Mouse (Mus musculus) thymus, adult 2 months (tissue): ENCODE data around the gene Slc7a3. TPM values are rescaled to one million over a fixed set of nuclear protein-coding genes. Genes with fewer than 3 reads are reported as not detected.
"Not testable (repeated sequence)": the region's sequence is repeated elsewhere in the genome, so short reads cannot be mapped to it uniquely, and the experiment has no call there.

ENCODE experiments used
- DNase-seq: peaks from one replicate; pipeline ENCODE4 v3.0.0; 2021
- H3K27ac ChIP-seq: fragments of 200-500 bp; 2 replicates; pipeline ENCODE4 v1.5.1; 2012; ENCODE audit warnings: low read length, control low read depth; ENCODE audit not compliant: control insufficient read depth, insufficient read depth
- H3K27me3 ChIP-seq: fragments of 200-500 bp; 2 replicates; pipeline ENCODE4 v1.6.1; 2012; ENCODE audit warnings: mild to moderate bottlenecking, low read length, moderate library complexity, mixed read lengths; ENCODE audit not compliant: control insufficient read depth, insufficient read depth
- H3K36me3 ChIP-seq: fragments of 200-500 bp; 2 replicates; pipeline ENCODE4 v1.6.1; 2012; ENCODE audit warnings: mild to moderate bottlenecking, low read length, moderate library complexity; ENCODE audit not compliant: control insufficient read depth, insufficient read depth
- H3K4me1 ChIP-seq: fragments of 200-500 bp; replicated peaks from 2 replicates; pipeline ENCODE4 v1.6.1; 2012; ENCODE audit warnings: low read length; ENCODE audit not compliant: control insufficient read depth, insufficient read depth
- H3K4me3 ChIP-seq: fragments of 200-500 bp; 2 replicates; pipeline ENCODE4 v1.5.1; 2012; ENCODE audit warnings: mild to moderate bottlenecking, low read length, control low read depth, moderate library complexity; ENCODE audit not compliant: control insufficient read depth, insufficient read depth
- CTCF ChIP-seq: fragments of 200-500 bp; IDR thresholded peaks from 2 replicates; pipeline ENCODE4 v1.5.1; 2012; ENCODE audit warnings: mild to moderate bottlenecking, control low read depth, low read length, moderate library complexity, borderline replicate concordance; ENCODE audit not compliant: control insufficient read depth, poor library complexity, insufficient read depth; ENCODE audit errors: extremely low read depth
- POLR2A ChIP-seq: fragments of 200-500 bp; IDR thresholded peaks from 2 replicates; pipeline ENCODE4 v1.6.1; 2012; ENCODE audit warnings: mild to moderate bottlenecking, low read length, control low read depth, moderate library complexity; ENCODE audit not compliant: control insufficient read depth, poor library complexity, insufficient read depth; ENCODE audit errors: extremely low read depth
- WGBS: fragments of 180-500 bp; shearing (Covaris S2); methylation state at CpG from one replicate; pipeline ENCODE4 v1.1.7; 2018; 5-methylcytosine and 5-hydroxymethylcytosine counted together
- polyA plus RNA-seq: library from polyadenylated mRNA; depleted of rRNA; stranded (reverse); fragments of >200 nt; gene quantifications from 2 replicates; pipeline ENCODE4 v1.2.3, GENCODE M21; 2012; rRNA removed

Gene Slc7a3
- 1.8 and 2.4 TPM in 2 replicates for polyA plus RNA-seq

- no peaks in the 10 kb centered on the region for H3K36me3 ChIP-seq
- H3K27ac ChIP-seq = no peak within 1 kb of the TSS
- no peak for DNase-seq
- H3K4me3 ChIP-seq = peak within 1 kb of the TSS; percentile 2
- peaks cover 7% of the 10 kb centered on the region for H3K4me1 ChIP-seq
- no peaks in the 10 kb centered on the region for H3K27me3 ChIP-seq
- TF ChIP-seq POLR2A (no peak), CTCF (no peak)
- WGBS = 74% methylated on average over 11 of the region's 11 CpGs
Observed at GRCm38 (mm10) chrX:101085920-101086319, at the start of gene Slc7a3. Gene Slc7a3 (minus strand): TSS chrX:101086020.

GRCm38 (mm10) chrX:101131992-101132791 is 46.4 kb upstream of the Slc7a3 start:
- Histone ChIP-seq H3K4me3 (no peak overlapping the region), H3K36me3 (no peaks in the 10 kb centered on the region), H3K27me3 (no peaks in the 10 kb centered on the region), H3K27ac (peak overlapping the region; percentile 71; the same call in 1 of the 2 replicates), H3K4me1 (no peaks in the 10 kb centered on the region)
- DNase-seq = peak; percentile 19
- WGBS = 20% methylated on average over 12 of the region's 12 CpGs
- no peak for TF ChIP-seq POLR2A
- TF ChIP-seq CTCF = no peak

DNA sequence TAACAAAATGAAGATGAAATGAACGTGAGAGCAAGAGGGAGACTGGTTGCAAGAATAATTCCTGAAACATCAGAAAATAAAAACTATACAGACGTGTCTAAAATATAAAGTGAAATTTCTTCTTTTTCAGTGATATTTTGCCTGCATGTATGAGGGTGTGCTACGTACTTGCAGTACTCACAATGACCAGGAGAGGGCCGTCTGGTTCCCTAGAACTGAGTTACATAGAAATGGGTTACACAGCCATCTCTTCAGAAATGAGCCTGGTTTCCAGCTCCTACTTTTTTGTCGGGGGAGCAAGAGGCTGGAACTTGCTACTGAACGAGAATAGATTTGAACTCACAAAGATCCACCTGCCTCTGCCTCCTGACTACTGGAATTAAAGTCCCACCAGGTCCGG is 45.2 kb upstream of the Slc7a3 start:
- H3K36me3 ChIP-seq = no peaks in the 10 kb centered on the region
- DNase-seq = peak; percentile 64
- H3K4me1 ChIP-seq = no peaks in the 10 kb centered on the region
- H3K27me3 ChIP-seq = no peaks in the 10 kb centered on the region
- TF ChIP-seq POLR2A (no peak), CTCF (no peak)
- H3K4me3 ChIP-seq = no peak overlapping the region
- H3K27ac ChIP-seq = no peak overlapping the region
- WGBS = 21% methylated on average over 7 of the region's 7 CpGs

DNA sequence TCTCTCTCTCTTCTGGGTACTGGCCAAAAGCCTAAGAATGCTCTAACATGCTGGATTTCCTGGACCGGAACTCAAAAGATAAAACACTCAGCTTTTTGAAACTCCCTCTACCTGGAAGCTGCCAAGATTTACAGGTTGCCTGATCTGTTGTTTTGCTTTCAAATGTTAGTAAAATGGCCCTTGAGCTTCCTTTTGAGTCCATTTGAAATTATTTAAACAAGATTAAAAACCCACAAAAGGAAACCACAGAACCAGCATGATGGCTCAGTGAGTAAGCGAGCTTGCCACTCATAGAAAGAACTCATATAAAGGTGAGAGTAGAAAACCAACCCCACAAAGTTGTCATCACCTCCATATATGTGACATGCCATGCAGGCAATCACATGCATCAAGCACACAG is 42.7 kb upstream of the Slc7a3 start:
- no peaks in the 10 kb centered on the region for H3K4me1 ChIP-seq
- no peaks in the 10 kb centered on the region for H3K27me3 ChIP-seq
- no peak overlapping the region for H3K4me3 ChIP-seq
- WGBS = 7% methylated on average over 2 of the region's 2 CpGs
- H3K36me3 ChIP-seq = no peaks in the 10 kb centered on the region
- no peak overlapping the region for H3K27ac ChIP-seq
- no peak for TF ChIP-seq POLR2A
- no peak for TF ChIP-seq CTCF
- DNase-seq = no peak

GRCm38 (mm10) chrX:101126977-101127376 is 41.2 kb upstream of the Slc7a3 start:
- H3K27ac ChIP-seq = no peak overlapping the region
- no peak for DNase-seq
- H3K4me1 ChIP-seq = no peaks in the 10 kb centered on the region
- TF ChIP-seq POLR2A (no peak), CTCF (no peak)
- H3K4me3 ChIP-seq = no peak overlapping the region
- no peaks in the 10 kb centered on the region for H3K36me3 ChIP-seq
- H3K27me3 ChIP-seq = no peaks in the 10 kb centered on the region
- WGBS = 49% methylated on average over 2 of the region's 2 CpGs

DNA sequence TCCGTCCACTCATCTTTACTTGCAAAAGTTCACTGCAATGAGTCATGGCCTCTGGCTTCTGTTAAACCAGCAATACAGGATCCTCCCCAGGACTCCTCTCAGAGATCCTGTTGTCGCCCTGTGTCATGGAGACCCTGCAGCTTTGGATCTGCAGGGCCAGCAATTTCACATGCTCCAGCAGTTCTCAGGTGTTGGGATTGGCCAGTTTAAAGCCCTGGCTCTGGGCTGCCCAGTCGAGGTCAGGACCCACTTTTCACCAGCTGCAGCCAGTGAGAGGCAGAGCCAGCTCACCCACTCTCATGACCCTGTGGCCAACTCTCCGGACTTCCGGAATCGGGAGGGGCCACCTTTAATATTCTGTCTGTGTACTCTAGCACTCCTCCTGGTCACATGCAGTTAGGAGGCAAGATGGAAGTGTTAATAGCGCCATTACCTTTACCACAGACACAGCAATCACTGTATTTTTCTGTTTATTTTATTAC is 40.7 kb upstream of the Slc7a3 start:
- Histone ChIP-seq H3K36me3 (no peaks in the 10 kb centered on the region), H3K27ac (no peak overlapping the region), H3K27me3 (no peaks in the 10 kb centered on the region), H3K4me1 (no peaks in the 10 kb centered on the region), H3K4me3 (no peak overlapping the region)
- DNase-seq = no peak
- 88% methylated on average over 7 of the region's 7 CpGs for WGBS
- TF ChIP-seq CTCF = no peak
- TF ChIP-seq POLR2A = no peak

DNA sequence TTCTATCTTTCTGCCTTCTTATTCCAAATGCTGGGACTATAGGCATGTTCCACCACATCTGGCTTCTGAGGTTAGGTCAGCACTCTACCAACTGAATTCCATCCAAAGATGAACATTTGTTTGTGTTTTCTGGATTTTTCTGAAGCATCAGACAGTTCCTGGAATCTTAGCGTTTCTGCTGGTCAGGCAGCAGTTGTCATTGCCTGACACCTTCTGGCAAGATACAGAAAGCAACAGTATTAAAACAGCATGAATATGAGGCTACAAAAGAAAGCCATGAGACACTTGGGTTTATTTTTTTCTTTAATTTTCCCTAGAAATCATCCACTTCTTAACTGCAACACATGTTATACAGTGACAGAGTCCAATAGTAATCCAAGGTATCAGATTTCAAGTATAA is 34.7 kb upstream of the Slc7a3 start:
- 37% methylated on average over 1 of the region's 1 CpGs for WGBS

GRCm38 (mm10) chrX:101085211-101085610 is 609 bp downstream of the Slc7a3 start:
- not testable (repeated sequence) for H3K27me3 ChIP-seq, DNase-seq, H3K27ac ChIP-seq, H3K4me1 ChIP-seq, H3K36me3 ChIP-seq
- WGBS = 5% methylated on average over 8 of the region's 9 CpGs
- H3K4me3 ChIP-seq = peak overlapping the region; percentile 2; the same call in 1 of the 2 replicates

More for the DNA sequence above, 34.7 kb upstream of the Slc7a3 start:
- DNase-seq = no peak
- no peak overlapping the region for H3K4me3 ChIP-seq
- H3K27me3 ChIP-seq = no peaks in the 10 kb centered on the region
- TF ChIP-seq POLR2A (no peak), CTCF (no peak)
- H3K4me1 ChIP-seq = no peaks in the 10 kb centered on the region
- no peaks in the 10 kb centered on the region for H3K36me3 ChIP-seq
- no peak overlapping the region for H3K27ac ChIP-seq
